Mouse (Mus musculus) hindbrain, embryonic 14.5 days (tissue): ENCODE results near the gene Nup93. TPM values are rescaled to one million over a fixed set of nuclear protein-coding genes. Genes with fewer than 3 reads are reported as not detected.
A peak's percentile ranks its signal among the peaks of the same experiment; 100 is the strongest.

Experiments used
- ATAC-seq: fragments of 200-750 bp; cut with Nextera tagmentation; 2 replicates; pipeline ENCODE4 v1.8.0; 2017; ENCODE audit warnings: moderate number of reproducible peaks, mild to moderate bottlenecking, moderate TSS enrichment, moderate library complexity; ENCODE audit not compliant: low FRiP score
- DNase-seq: peaks from one replicate; pipeline ENCODE4 v3.0.0-alpha.2; 2015; ENCODE audit warnings: low spot score
- H3K27ac ChIP-seq: fragments of 300-500 bp; sonication (generic); 2 replicates; pipeline ENCODE4 v1.5.1; 2014; ENCODE audit warnings: mild to moderate bottlenecking, moderate library complexity
- H3K27me3 ChIP-seq: fragments of 300-500 bp; sonication (generic); 2 replicates; pipeline ENCODE4 v1.6.1; 2014; ENCODE audit warnings: mild to moderate bottlenecking, low read length, mixed read lengths; ENCODE audit not compliant: control insufficient read depth, insufficient read depth
- H3K36me3 ChIP-seq: fragments of 300-500 bp; sonication (generic); replicated peaks from 2 replicates; pipeline ENCODE4 v1.6.1; 2014; ENCODE audit not compliant: control insufficient read depth, insufficient read depth
- H3K4me1 ChIP-seq: fragments of 300-500 bp; sonication (generic); replicated peaks from 2 replicates; pipeline ENCODE4 v1.6.1; 2014; ENCODE audit warnings: antibody characterized with exemption, low read length, mixed read lengths; ENCODE audit not compliant: control insufficient read depth, insufficient read depth
- H3K4me2 ChIP-seq: fragments of 300-500 bp; sonication (generic); replicated peaks from 2 replicates; pipeline ENCODE4 v1.6.1; 2014; ENCODE audit warnings: mild to moderate bottlenecking, moderate library complexity
- H3K4me3 ChIP-seq: fragments of 300-500 bp; sonication (generic); replicated peaks from 2 replicates; pipeline ENCODE4 v1.5.1; 2014; ENCODE audit warnings: mild to moderate bottlenecking, low read length
- H3K9ac ChIP-seq: fragments of 300-500 bp; sonication (generic); 2 replicates; pipeline ENCODE4 v1.6.1; 2014
- H3K9me3 ChIP-seq: fragments of 300-500 bp; sonication (generic); 2 replicates; pipeline ENCODE4 v1.6.1; 2016; ENCODE audit warnings: low read length; ENCODE audit not compliant: control insufficient read depth
- WGBS: fragments of 180-500 bp; shearing (Covaris S2); extraction: QIAGEN DNeasy Blood & Tissue Kit; methylation state at CpG from one replicate; pipeline ENCODE4 v1.1.7; 2014; 5-methylcytosine and 5-hydroxymethylcytosine counted together
- polyA plus RNA-seq: library from polyadenylated mRNA; unstranded; fragments of >200 nt; fragmentation: Nextera tagmentation; extraction: Ambion mirVana; gene quantifications from 2 replicates; pipeline ENCODE4 v1.2.1, GENCODE M21; 2014

Gene Nup93
- polyA plus RNA-seq, 1 experiment from 2014 or later: 58.9 TPM

DNA sequence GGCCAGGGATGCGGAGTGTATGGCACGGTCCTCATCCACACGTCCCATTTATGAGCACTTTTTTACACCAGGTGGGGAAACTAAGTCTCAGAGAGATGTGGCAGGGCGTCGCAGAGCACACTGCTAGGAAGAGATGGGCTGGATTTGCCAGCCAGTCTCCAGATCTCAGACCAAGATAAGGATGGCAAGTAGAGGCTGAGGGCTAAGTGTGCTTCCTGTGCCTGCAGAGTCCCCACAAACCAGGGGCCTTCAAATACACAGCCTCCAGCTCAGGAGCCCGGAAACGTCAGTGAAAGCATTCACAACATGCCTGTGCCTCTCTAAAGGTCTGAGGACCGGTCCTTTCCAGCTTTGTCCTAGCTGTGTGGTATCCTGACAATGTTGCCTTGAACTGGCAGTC, 123.2 kb downstream of the Nup93 start:
- Histone ChIP-seq H3K4me1 (no peaks in the 10 kb centered on the region), H3K9ac (no peak overlapping the region), H3K36me3 (no peaks in the 10 kb centered on the region), H3K27ac (no peak overlapping the region), H3K4me3 (no peak overlapping the region), H3K27me3 (no peaks in the 10 kb centered on the region), H3K9me3 (no peaks in the 10 kb centered on the region), H3K4me2 (no peak overlapping the region)
- DNase-seq (no peak), ATAC-seq (no peak)
- 89% methylated on average over 8 of the region's 8 CpGs for WGBS

DNA sequence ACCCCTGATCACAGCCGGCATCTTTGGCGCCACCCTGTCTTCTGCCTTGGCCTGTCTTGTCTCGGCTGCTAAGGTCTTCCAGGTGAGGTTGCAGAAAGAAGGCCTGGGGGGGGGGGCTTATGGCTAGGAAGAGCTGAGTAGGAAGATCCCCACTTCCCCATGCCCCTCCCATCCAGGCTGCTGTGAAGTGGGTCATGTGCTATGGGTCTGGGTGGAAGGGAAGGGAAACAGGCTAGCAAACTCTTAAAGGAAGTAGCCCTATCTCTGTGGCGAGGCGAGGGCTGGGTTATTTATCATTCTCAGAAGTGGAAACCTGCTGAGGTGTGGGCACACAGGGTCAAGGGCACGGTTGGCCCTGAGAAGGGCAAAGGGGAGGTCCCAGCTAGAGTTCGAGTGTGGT, 126.4 kb downstream of the Nup93 start:
- DNase-seq: no peak
- Histone ChIP-seq H3K4me3 (no peak overlapping the region), H3K27me3 (no peaks in the 10 kb centered on the region), H3K36me3 (no peaks in the 10 kb centered on the region), H3K4me1 (no peaks in the 10 kb centered on the region), H3K4me2 (no peak overlapping the region), H3K9me3 (no peaks in the 10 kb centered on the region), H3K9ac (no peak overlapping the region), H3K27ac (no peak overlapping the region)
- WGBS: 79% methylated on average over 7 of the region's 7 CpGs
- no peak for ATAC-seq

DNA sequence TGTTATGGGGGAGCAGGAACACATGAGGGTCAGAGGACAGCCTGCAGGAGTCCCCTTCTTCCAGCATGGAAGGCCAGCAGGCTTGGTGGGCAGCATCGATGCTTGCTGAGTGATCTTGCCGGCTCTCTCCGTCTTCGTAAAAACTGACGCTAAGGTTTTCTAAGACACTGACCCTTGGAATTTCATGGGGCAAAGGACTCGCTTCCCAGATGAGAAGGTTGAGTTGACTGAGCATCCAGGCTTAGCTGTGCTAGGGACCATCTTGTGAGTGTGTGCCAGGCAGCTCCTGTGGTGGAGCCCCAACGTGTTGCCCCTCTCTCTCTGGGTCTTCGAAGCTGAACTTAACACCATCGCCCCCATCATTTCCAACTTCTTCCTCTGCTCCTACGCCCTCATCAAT, 128.3 kb downstream of the Nup93 start:
- 88% methylated on average over 10 of the region's 10 CpGs for WGBS

GRCm38 (mm10) chr8:94343290-94343689, 128.9 kb downstream of the Nup93 start:
- Histone ChIP-seq H3K27me3 (no peaks in the 10 kb centered on the region), H3K4me2 (no peak overlapping the region), H3K4me1 (no peaks in the 10 kb centered on the region), H3K36me3 (no peaks in the 10 kb centered on the region), H3K9ac (no peak overlapping the region), H3K4me3 (no peak overlapping the region), H3K27ac (no peak overlapping the region), H3K9me3 (no peaks in the 10 kb centered on the region)
- ATAC-seq (no peak), DNase-seq (peak; percentile 81)
- 14% methylated on average over 6 of the region's 6 CpGs for WGBS

More for the DNA sequence above, 128.3 kb downstream of the Nup93 start:
- Histone ChIP-seq H3K4me3 (no peak overlapping the region), H3K4me1 (no peaks in the 10 kb centered on the region), H3K27ac (no peak overlapping the region), H3K36me3 (no peaks in the 10 kb centered on the region), H3K9ac (no peak overlapping the region), H3K4me2 (no peak overlapping the region), H3K9me3 (no peaks in the 10 kb centered on the region), H3K27me3 (no peaks in the 10 kb centered on the region)
- no peak for DNase-seq
- ATAC-seq: no peak

- 88% methylated on average over 11 of the region's 11 CpGs for WGBS
- H3K9ac ChIP-seq: no peak overlapping the region
- H3K27ac ChIP-seq: no peak overlapping the region
- H3K9me3 ChIP-seq: no peaks in the 10 kb centered on the region
- no peaks in the 10 kb centered on the region for H3K36me3 ChIP-seq
- H3K4me2 ChIP-seq: no peak overlapping the region
- no peak for ATAC-seq
- no peaks in the 10 kb centered on the region for H3K4me1 ChIP-seq
- no peaks in the 10 kb centered on the region for H3K27me3 ChIP-seq
- no peak for DNase-seq
- H3K4me3 ChIP-seq: no peak overlapping the region
Measured at GRCm38 (mm10) chr8:94343778-94344320, 129.5 kb downstream of the Nup93 start.

GRCm38 (mm10) chr8:94345657-94346056, 131.3 kb downstream of the Nup93 start:
- Histone ChIP-seq H3K4me3 (no peak overlapping the region), H3K4me2 (no peak overlapping the region), H3K4me1 (no peaks in the 10 kb centered on the region), H3K9ac (no peak overlapping the region), H3K36me3 (no peaks in the 10 kb centered on the region), H3K27ac (no peak overlapping the region), H3K9me3 (no peaks in the 10 kb centered on the region), H3K27me3 (no peaks in the 10 kb centered on the region)
- ATAC-seq: no peak
- 88% methylated on average over 4 of the region's 4 CpGs for WGBS
- DNase-seq: no peak

DNA sequence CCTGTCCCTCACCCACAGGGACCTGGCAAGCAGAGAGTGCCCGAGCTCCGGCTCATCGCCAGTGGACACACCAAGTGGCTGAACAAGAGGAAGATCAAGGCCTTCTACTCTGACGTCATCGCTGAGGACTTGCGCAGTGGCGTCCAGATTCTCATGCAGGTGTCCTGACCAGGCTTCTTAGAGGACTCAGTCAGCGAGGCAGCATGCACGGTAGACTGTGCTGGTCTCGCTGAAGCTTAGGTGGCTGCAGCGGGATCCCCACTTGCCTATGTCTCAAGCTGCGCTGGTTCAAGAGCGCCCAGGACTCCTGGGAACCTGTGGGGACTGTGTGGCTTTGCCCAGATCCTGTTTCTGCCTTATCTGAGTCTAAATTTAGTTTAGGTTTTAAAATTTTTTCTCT, 131.9 kb downstream of the Nup93 start:
- Histone ChIP-seq H3K4me2 (no peak overlapping the region), H3K9me3 (no peaks in the 10 kb centered on the region), H3K9ac (no peak overlapping the region), H3K36me3 (no peaks in the 10 kb centered on the region), H3K27me3 (no peaks in the 10 kb centered on the region), H3K4me3 (no peak overlapping the region), H3K27ac (no peak overlapping the region), H3K4me1 (no peaks in the 10 kb centered on the region)
- whole genome bisulfite sequencing: 91% methylated on average over 13 of the region's 13 CpGs
- ATAC-seq (no peak), DNase-seq (no peak)

GRCm38 (mm10) chr8:94348425-94348824, 134.1 kb downstream of the Nup93 start:
- no peak for DNase-seq
- H3K27me3 ChIP-seq: no peaks in the 10 kb centered on the region
- H3K36me3 ChIP-seq: no peaks in the 10 kb centered on the region
- H3K4me1 ChIP-seq: no peaks in the 10 kb centered on the region
- no peak for ATAC-seq
- H3K9me3 ChIP-seq: no peaks in the 10 kb centered on the region
- H3K4me3 ChIP-seq: no peak overlapping the region
- H3K27ac ChIP-seq: no peak overlapping the region
- no peak overlapping the region for H3K4me2 ChIP-seq
- 68% methylated on average over 9 of the region's 9 CpGs for WGBS
- H3K9ac ChIP-seq: no peak overlapping the region

- ATAC-seq: no peak
- Histone ChIP-seq H3K27me3 (no peaks in the 10 kb centered on the region), H3K36me3 (no peaks in the 10 kb centered on the region), H3K9ac (no peak overlapping the region), H3K4me2 (no peak overlapping the region), H3K27ac (no peak overlapping the region), H3K9me3 (no peaks in the 10 kb centered on the region), H3K4me1 (no peaks in the 10 kb centered on the region), H3K4me3 (no peak overlapping the region)
- no peak for DNase-seq
- WGBS: 84% methylated on average over 7 of the region's 7 CpGs
Measured at GRCm38 (mm10) chr8:94354069-94354531, 139.7 kb downstream of the Nup93 start.

- no peaks in the 10 kb centered on the region for H3K27me3 ChIP-seq
- H3K27ac ChIP-seq: no peak overlapping the region
- no peaks in the 10 kb centered on the region for H3K4me1 ChIP-seq
- H3K4me2 ChIP-seq: no peak overlapping the region
- ATAC-seq (no peak), DNase-seq (no peak)
- no peak overlapping the region for H3K4me3 ChIP-seq
- H3K9me3 ChIP-seq: no peaks in the 10 kb centered on the region
- H3K9ac ChIP-seq: no peak overlapping the region
- 83% methylated on average over 4 of the region's 4 CpGs for WGBS
- H3K36me3 ChIP-seq: no peaks in the 10 kb centered on the region
Measured at GRCm38 (mm10) chr8:94354571-94354970, 140.2 kb downstream of the Nup93 start.
